ENCODE assay signal across 9 mouse cellular contexts in genomic region chr2:64458171-64458570, GRCm38 (mm10).
DNase-seq lines count a peak whose midpoint lies in the region; ATAC-seq and TF ChIP-seq lines count a peak whose summit lies in the region.
"Had no signal": no experiment of that assay in that cellular context is flagged by ENCODE, and none has a peak within 500 bp of the region (broad histone marks: within the 10 kb centered on the region; RNA-seq: fewer than 3 reads in every experiment).

No protein-coding gene starts in this region.

- H3K36me3 ChIP-seq in liver, postnatal 0 days (replicated peaks; ENCODE audit: insufficient read depth, low read length), result no peaks in the 10 kb centered on the region
- H3K36me3 ChIP-seq: limb, embryonic 13.5 days had no signal

- H3K4me3 ChIP-seq in liver, postnatal 0 days (ENCODE audit: low read depth, low read length), result no peak overlapping the region
- H3K4me3 ChIP-seq: limb, embryonic 13.5 days had no signal

- DNase-seq in cerebellum, postnatal 14 days, result peak; percentile 35 to 67
- DNase-seq in cerebellum, adult 11 months, result no peak
- no peak for DNase-seq in liver, postnatal 0 days
- DNase-seq in liver, result no peak
- DNase-seq in embryo, embryonic 10.5 days (ENCODE audit: low spot score), result peak; percentile 85
- peak; percentile 65 for DNase-seq in lung, postnatal 10 days
- DNase-seq in spleen, postnatal 4 days (ENCODE audit: low spot score in 2 of 2), result no peak

- peak; percentile 58 for TF ChIP-seq CTCF in liver, postnatal 0 days (IDR thresholded peaks at IDR 0.05; ENCODE audit: low read depth)

- no peaks in the 10 kb centered on the region for H3K4me1 ChIP-seq in liver, postnatal 0 days (ENCODE audit: insufficient read depth)

- 66% methylated on average over 5 of the region's 5 CpGs for WGBS in liver, postnatal 0 days (ENCODE audit: insufficient replicate concordance)

- no peaks in the 10 kb centered on the region for H3K9me3 ChIP-seq in liver, postnatal 0 days (ENCODE audit: low read length)
- H3K9me3 ChIP-seq: limb, embryonic 13.5 days had no signal

- H3K9ac ChIP-seq in liver, postnatal 0 days (replicated peaks), result no peak overlapping the region
- H3K9ac ChIP-seq: limb, embryonic 13.5 days had no signal

- no peak for ATAC-seq in liver, postnatal 0 days
- no peak for ATAC-seq in erythroid progenitor cell, adult 5-6 weeks (replicated peaks; ENCODE audit: low FRiP score, poor library complexity, severe bottlenecking)

- TF ChIP-seq EP300 in liver, postnatal 0 days (IDR thresholded peaks at IDR 0.05; ENCODE audit: low read depth), result no peak

- H3K27me3 ChIP-seq in liver, postnatal 0 days (ENCODE audit: insufficient read depth, low read length), result no peaks in the 10 kb centered on the region
- H3K27me3 ChIP-seq: limb, embryonic 13.5 days had no signal

- no peak overlapping the region for H3K4me2 ChIP-seq in liver, postnatal 0 days (ENCODE audit: low read depth, low read length)
- H3K4me2 ChIP-seq: limb, embryonic 13.5 days had no signal

- H3K27ac ChIP-seq in liver, postnatal 0 days (ENCODE audit: low read depth), result no peak overlapping the region
- H3K27ac ChIP-seq: limb, embryonic 13.5 days had no signal

Comparison
In these comparisons a context has a peak if more than half of its experiments do, and no peak if none do; other contexts are left out.
1. DNase-seq: peak in cerebellum, postnatal 14 days (2 of 2), embryo, embryonic 10.5 days (single experiment) and lung, postnatal 10 days (single experiment); none in cerebellum, adult 11 months (single experiment), liver, postnatal 0 days (single experiment), liver (single experiment) and spleen, postnatal 4 days (0 of 2).